Mouse (Mus musculus): ENCODE data around the gene Rnf141.

Rnf141 gene

DNA sequence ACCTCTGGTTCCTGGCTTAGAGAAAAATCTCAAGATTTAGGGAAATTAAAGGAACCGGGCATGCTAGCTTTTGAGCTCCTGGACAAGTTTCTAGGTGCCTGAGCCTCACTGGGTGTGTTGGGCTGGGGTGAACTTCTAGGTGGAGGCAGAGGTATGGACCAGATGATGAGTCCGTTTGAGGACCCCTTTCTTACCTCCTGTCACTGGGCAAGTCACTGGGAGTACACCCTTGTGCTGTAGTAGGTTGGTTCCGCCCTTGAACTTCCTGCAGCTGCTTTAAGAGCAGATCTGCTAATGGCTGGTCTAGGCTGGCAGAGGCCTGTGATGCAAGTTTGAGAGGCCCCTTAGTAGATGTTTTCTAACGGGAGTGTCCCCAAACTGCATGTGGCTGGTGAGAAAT lies 75.2 kb downstream of the Rnf141 start:
- in situ Hi-C loops (cut with MboI, MseI), result no loop called here

DNA sequence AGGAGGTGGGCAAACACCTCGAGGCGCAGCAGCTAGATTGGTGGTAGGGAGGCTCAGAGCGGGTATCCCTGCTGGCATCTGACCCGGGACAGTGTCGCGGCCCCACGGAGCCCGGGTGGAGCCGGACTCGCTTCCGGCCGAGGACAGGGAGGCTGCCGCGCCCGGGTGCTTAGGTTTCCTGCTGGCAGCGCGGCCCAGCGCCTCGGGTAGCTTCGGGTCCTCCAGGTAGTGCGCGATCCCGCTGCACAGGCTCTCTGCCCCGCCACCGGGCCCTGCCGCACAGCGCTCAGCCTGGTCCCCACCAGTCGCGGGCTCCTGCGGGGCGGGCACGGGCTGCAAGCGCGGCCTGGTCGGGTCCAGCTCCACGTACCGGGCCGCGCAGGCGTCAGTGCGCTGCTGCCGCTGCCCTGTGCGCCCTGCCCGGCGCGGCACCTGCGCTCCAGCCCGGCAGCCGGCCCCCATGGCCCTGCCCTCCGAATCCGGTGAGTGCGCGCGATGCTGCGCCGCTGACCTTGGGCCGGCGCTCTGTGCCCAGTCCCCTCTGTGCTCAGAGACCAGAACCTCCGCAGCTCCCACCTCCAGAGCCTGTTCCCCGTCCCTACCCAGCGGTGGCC lies 75.7 kb downstream of the Rnf141 start:
- in situ Hi-C loops (cut with MboI, MseI), result no loop called here

- in situ Hi-C loops (cut with MboI, MseI), result no loop called here
Measured at GRCm38 (mm10) chr7:110768001-110768400, 76.3 kb downstream of the Rnf141 start, which contains the start of gene Ampd3. TSS of gene Ampd3 (plus strand) at chr7:110768206.

- in situ Hi-C loops (cut with MboI, MseI), result no loop called here
Measured at GRCm38 (mm10) chr7:110762605-110763180, 81.6 kb downstream of the Rnf141 start.

- in situ Hi-C loops (cut with MboI, MseI), result no loop called here
Measured at GRCm38 (mm10) chr7:110756440-110756839, 87.8 kb downstream of the Rnf141 start.

- in situ Hi-C loops (cut with MboI, MseI), result no loop called here
Measured at GRCm38 (mm10) chr7:110753926-110754330, 90.3 kb downstream of the Rnf141 start.

GRCm38 (mm10) chr7:110753310-110753709 lies 90.9 kb downstream of the Rnf141 start:
- in situ Hi-C loops (cut with MboI, MseI), result no loop called here

GRCm38 (mm10) chr7:110751634-110752033 lies 92.6 kb downstream of the Rnf141 start:
- in situ Hi-C loops (cut with MboI, MseI), result no loop called here

- in situ Hi-C loops (cut with MboI, MseI), result no loop called here
Measured at GRCm38 (mm10) chr7:110750834-110751233, 93.4 kb downstream of the Rnf141 start.

All from T-helper 2 cell (primary cell).